Mouse (Mus musculus): ENCODE data around the gene Ifitm1. TPM values are rescaled to one million over a fixed set of nuclear protein-coding genes. Genes with fewer than 3 reads are reported as not detected.
"Not testable (repeated sequence)": the region's sequence is repeated elsewhere in the genome, so short reads cannot be mapped to it uniquely, and the experiment has no call there.

The Ifitm1 gene
- polyA plus RNA-seq, 1 experiment from 2014 or later: 11.7 TPM

GRCm38 (mm10) chr7:140960026-140960425, 7.0 kb upstream of the Ifitm1 start:
- Histone ChIP-seq H3K4me1 (replicated peaks) (peaks cover 15% of the 10 kb centered on the region), H3K9me3 (replicated peaks) (no peaks in the 10 kb centered on the region), H3K27ac (no peak overlapping the region), H3K4me2 (no peak overlapping the region), H3K9ac (no peak overlapping the region), H3K27me3 (peaks cover 7% of the 10 kb centered on the region), H3K36me3 (no peaks in the 10 kb centered on the region), H3K4me3 (no peak overlapping the region)
- WGBS: 73% methylated on average over 5 of the region's 5 CpGs
- ATAC-seq (replicated peaks; ENCODE audit: insufficient number of reproducible peaks, insufficient read depth, low FRiP score, low read depth): no peak

- ATAC-seq (replicated peaks; ENCODE audit: insufficient number of reproducible peaks, insufficient read depth, low FRiP score, low read depth): no peak
- 71% methylated on average over 2 of the region's 2 CpGs for WGBS
- H3K27ac ChIP-seq: no peak overlapping the region
- H3K9me3 ChIP-seq (replicated peaks): no peaks in the 10 kb centered on the region
- no peak overlapping the region for H3K4me3 ChIP-seq
- no peak overlapping the region for H3K9ac ChIP-seq
- no peaks in the 10 kb centered on the region for H3K36me3 ChIP-seq
- peaks cover 7% of the 10 kb centered on the region for H3K27me3 ChIP-seq
- H3K4me1 ChIP-seq (replicated peaks): peaks cover 5% of the 10 kb centered on the region
- H3K4me2 ChIP-seq: no peak overlapping the region
Observed at GRCm38 (mm10) chr7:140961416-140961815, 5.6 kb upstream of the Ifitm1 start.

- peaks cover 14% of the 10 kb centered on the region for H3K27me3 ChIP-seq
- no peak overlapping the region for H3K27ac ChIP-seq
- H3K4me2 ChIP-seq: no peak overlapping the region
- H3K9me3 ChIP-seq (replicated peaks): no peaks in the 10 kb centered on the region
- WGBS: 67% methylated on average over 2 of the region's 2 CpGs
- H3K4me3 ChIP-seq: no peak overlapping the region
- H3K36me3 ChIP-seq: no peaks in the 10 kb centered on the region
- no peak for ATAC-seq (replicated peaks; ENCODE audit: insufficient number of reproducible peaks, insufficient read depth, low FRiP score, low read depth)
- no peak overlapping the region for H3K9ac ChIP-seq
- no peaks in the 10 kb centered on the region for H3K4me1 ChIP-seq (replicated peaks)
Observed at GRCm38 (mm10) chr7:140962733-140963132, 4.3 kb upstream of the Ifitm1 start.

- peaks cover 7% of the 10 kb centered on the region; the same call in 1 of the 2 replicates for H3K4me1 ChIP-seq (replicated peaks)
- H3K4me2 ChIP-seq: no peak overlapping the region
- H3K27ac ChIP-seq: no peak overlapping the region
- H3K4me3 ChIP-seq: no peak overlapping the region
- no peaks in the 10 kb centered on the region for H3K9me3 ChIP-seq (replicated peaks)
- WGBS: 14% methylated on average over 14 of the region's 14 CpGs
- no peak overlapping the region for H3K9ac ChIP-seq
- no peak for ATAC-seq (replicated peaks; ENCODE audit: insufficient number of reproducible peaks, insufficient read depth, low FRiP score, low read depth)
- H3K27me3 ChIP-seq: peaks cover 12% of the 10 kb centered on the region
- no peaks in the 10 kb centered on the region for H3K36me3 ChIP-seq
Observed at GRCm38 (mm10) chr7:140967862-140968591, 1.0 kb downstream of the Ifitm1 start.

GRCm38 (mm10) chr7:140968710-140969109, 1.7 kb downstream of the Ifitm1 start:
- H3K36me3 ChIP-seq; H3K4me3 ChIP-seq; H3K4me1 ChIP-seq (replicated peaks); H3K4me2 ChIP-seq; H3K9ac ChIP-seq; H3K27ac ChIP-seq; ATAC-seq (replicated peaks; ENCODE audit: insufficient number of reproducible peaks, insufficient read depth, low FRiP score, low read depth); H3K9me3 ChIP-seq (replicated peaks): not testable (repeated sequence)
- H3K27me3 ChIP-seq: peaks cover 15% of the 10 kb centered on the region
- 17% methylated on average over 3 of the region's 3 CpGs for WGBS

GRCm38 (mm10) chr7:140970931-140971330, 3.9 kb downstream of the Ifitm1 start:
- 16% methylated on average over 7 of the region's 7 CpGs for WGBS
- Histone ChIP-seq H3K27ac (peak overlapping the region; percentile 73), H3K9me3 (replicated peaks) (no peaks in the 10 kb centered on the region), H3K36me3 (no peaks in the 10 kb centered on the region), H3K4me2 (no peak overlapping the region), H3K27me3 (peaks cover 20% of the 10 kb centered on the region), H3K9ac (no peak overlapping the region), H3K4me1 (replicated peaks) (peaks cover 7% of the 10 kb centered on the region; the same call in 1 of the 2 replicates), H3K4me3 (no peak overlapping the region)
- ATAC-seq (replicated peaks; ENCODE audit: insufficient number of reproducible peaks, insufficient read depth, low FRiP score, low read depth): no peak

- H3K9me3 ChIP-seq (replicated peaks): no peaks in the 10 kb centered on the region
Observed at GRCm38 (mm10) chr7:140971479-140972171, 4.6 kb downstream of the Ifitm1 start.

GRCm38 (mm10) chr7:140973396-140974165, 6.6 kb downstream of the Ifitm1 start:
- 45% methylated on average over 14 of the region's 14 CpGs for WGBS
- Histone ChIP-seq H3K4me2 (no peak overlapping the region), H3K4me1 (replicated peaks) (peaks cover 7% of the 10 kb centered on the region; the same call in 1 of the 2 replicates), H3K9ac (no peak overlapping the region), H3K4me3 (no peak overlapping the region), H3K27me3 (peaks cover 12% of the 10 kb centered on the region), H3K9me3 (replicated peaks) (no peaks in the 10 kb centered on the region), H3K27ac (no peak overlapping the region), H3K36me3 (no peaks in the 10 kb centered on the region)
- no peak for ATAC-seq (replicated peaks; ENCODE audit: insufficient number of reproducible peaks, insufficient read depth, low FRiP score, low read depth)

More at GRCm38 (mm10) chr7:140971479-140972171, 4.6 kb downstream of the Ifitm1 start:
- Histone ChIP-seq H3K9ac (no peak overlapping the region), H3K27me3 (peaks cover 20% of the 10 kb centered on the region), H3K4me2 (no peak overlapping the region), H3K4me1 (replicated peaks) (peaks cover 7% of the 10 kb centered on the region; the same call in 1 of the 2 replicates), H3K27ac (peak overlapping the region; percentile 73), H3K36me3 (no peaks in the 10 kb centered on the region), H3K4me3 (no peak overlapping the region)
- WGBS: 53% methylated on average over 8 of the region's 8 CpGs
- ATAC-seq (replicated peaks; ENCODE audit: insufficient number of reproducible peaks, insufficient read depth, low FRiP score, low read depth): 0 out of 2 replicates have a peak, but pooled peaks have one; percentile 44

GRCm38 (mm10) chr7:140974940-140975339, 7.9 kb downstream of the Ifitm1 start:
- WGBS: 9% methylated on average over 9 of the region's 9 CpGs
- Histone ChIP-seq H3K9ac (no peak overlapping the region), H3K27ac (no peak overlapping the region), H3K36me3 (no peaks in the 10 kb centered on the region), H3K4me2 (no peak overlapping the region), H3K27me3 (peaks cover 8% of the 10 kb centered on the region), H3K4me1 (replicated peaks) (peaks cover 7% of the 10 kb centered on the region; the same call in 1 of the 2 replicates), H3K4me3 (no peak overlapping the region), H3K9me3 (replicated peaks) (no peaks in the 10 kb centered on the region)
- ATAC-seq (replicated peaks; ENCODE audit: insufficient number of reproducible peaks, insufficient read depth, low FRiP score, low read depth): no peak

- no peak overlapping the region for H3K27ac ChIP-seq
- 36% methylated on average over 3 of the region's 3 CpGs for WGBS
- H3K9me3 ChIP-seq (replicated peaks): no peaks in the 10 kb centered on the region
- no peak overlapping the region for H3K4me3 ChIP-seq
- peaks cover 8% of the 10 kb centered on the region for H3K27me3 ChIP-seq
- ATAC-seq (replicated peaks; ENCODE audit: insufficient number of reproducible peaks, insufficient read depth, low FRiP score, low read depth): no peak
- H3K36me3 ChIP-seq: no peaks in the 10 kb centered on the region
- peaks cover 7% of the 10 kb centered on the region; the same call in 1 of the 2 replicates for H3K4me1 ChIP-seq (replicated peaks)
- H3K9ac ChIP-seq: no peak overlapping the region
- H3K4me2 ChIP-seq: no peak overlapping the region
Observed at GRCm38 (mm10) chr7:140975465-140975864, 8.4 kb downstream of the Ifitm1 start.

GRCm38 (mm10) chr7:140976720-140977119, 9.7 kb downstream of the Ifitm1 start:
- H3K4me1 ChIP-seq (replicated peaks); H3K36me3 ChIP-seq; H3K4me2 ChIP-seq; ATAC-seq (replicated peaks; ENCODE audit: insufficient number of reproducible peaks, insufficient read depth, low FRiP score, low read depth); H3K9me3 ChIP-seq (replicated peaks); H3K4me3 ChIP-seq; H3K27me3 ChIP-seq; H3K27ac ChIP-seq; H3K9ac ChIP-seq: not testable (repeated sequence)
- WGBS: 85% methylated on average over 9 of the region's 9 CpGs
